Mouse (Mus musculus) adrenal gland, postnatal 10 days (tissue): ENCODE measurements around the gene Nat8f5. TPM values are rescaled to one million over a fixed set of nuclear protein-coding genes. Genes with fewer than 3 reads are reported as not detected.
"Not testable (repeated sequence)": the region's sequence is repeated elsewhere in the genome, so short reads cannot be mapped to it uniquely, and the experiment has no call there.

Source experiments
- DNase-seq: peaks from one replicate; pipeline ENCODE4 v3.0.0; 2021; ENCODE audit warnings: mixed read lengths
- long read RNA-seq, 2 experiments: library from polyadenylated mRNA; stranded (forward); transcript quantifications; one replicate each; pipeline ENCODE4 v2.0.0; 2021
- total RNA-seq, 2 experiments: library from RNA; stranded (reverse); gene quantifications; 2 replicates each; pipeline ENCODE4 v1.2.3; 2021

Nat8f5 gene
- total RNA-seq: under 1 TPM; 0.27 to 0.91 TPM
- long read RNA-seq, experiment 1: 0 reads
- long read RNA-seq, experiment 2: 0 reads

- no peak for DNase-seq
Observed at GRCm38 (mm10) chr6:85820837-85821236, at the start of gene Nat8f5, which contains the start of gene Nat8f6. Gene Nat8f5, minus strand, starts transcription at chr6:85820972. Gene Nat8f6, minus strand, starts transcription at chr6:85820954.

GRCm38 (mm10) chr6:85869006-85869405 is 48.2 kb upstream of the Nat8f5 start, which contains the start of gene Nat8f2:
Gene Nat8f2, minus strand, starts transcription at chr6:85869158.
- not testable (repeated sequence) for DNase-seq

GRCm38 (mm10) chr6:85867726-85868690 is 47.2 kb upstream of the Nat8f5 start:
- no peak for DNase-seq

GRCm38 (mm10) chr6:85866995-85867394 is 46.2 kb upstream of the Nat8f5 start:
- DNase-seq: peak; percentile 45

GRCm38 (mm10) chr6:85866166-85866565 is 45.4 kb upstream of the Nat8f5 start:
- not testable (repeated sequence) for DNase-seq

GRCm38 (mm10) chr6:85864900-85865639 is 44.3 kb upstream of the Nat8f5 start:
- peak; percentile 48 for DNase-seq

GRCm38 (mm10) chr6:85863840-85864239 is 43.1 kb upstream of the Nat8f5 start:
- DNase-seq: no peak

- DNase-seq: no peak
Observed at GRCm38 (mm10) chr6:85863136-85863535, 42.4 kb upstream of the Nat8f5 start.

GRCm38 (mm10) chr6:85862565-85862964 is 41.8 kb upstream of the Nat8f5 start:
- DNase-seq: peak; percentile 76

GRCm38 (mm10) chr6:85861247-85861646 is 40.5 kb upstream of the Nat8f5 start:
- DNase-seq: no peak

GRCm38 (mm10) chr6:85856194-85856678 is 35.5 kb upstream of the Nat8f5 start:
- DNase-seq: peak; percentile 92

GRCm38 (mm10) chr6:85853481-85853880 is 32.7 kb upstream of the Nat8f5 start:
- DNase-seq: no peak

GRCm38 (mm10) chr6:85851062-85851773 is 30.4 kb upstream of the Nat8f5 start:
- DNase-seq: no peak

GRCm38 (mm10) chr6:85849240-85849639 is 28.5 kb upstream of the Nat8f5 start:
- DNase-seq: peak; percentile 34

GRCm38 (mm10) chr6:85848140-85848539 is 27.4 kb upstream of the Nat8f5 start:
- no peak for DNase-seq

GRCm38 (mm10) chr6:85846921-85847320 is 26.1 kb upstream of the Nat8f5 start:
- DNase-seq: no peak

GRCm38 (mm10) chr6:85843677-85844458 is 23.1 kb upstream of the Nat8f5 start:
- DNase-seq: not testable (repeated sequence)

- DNase-seq: no peak
Observed at GRCm38 (mm10) chr6:85839982-85840381, 19.2 kb upstream of the Nat8f5 start.

GRCm38 (mm10) chr6:85838674-85839073 is 17.9 kb upstream of the Nat8f5 start:
- no peak for DNase-seq

GRCm38 (mm10) chr6:85837307-85837706 is 16.5 kb upstream of the Nat8f5 start:
- peak; percentile 78 for DNase-seq

- peak; percentile 84 for DNase-seq
Observed at GRCm38 (mm10) chr6:85836827-85837226, 16.1 kb upstream of the Nat8f5 start.
